Mouse (Mus musculus) c-Kit-positive CD71-negative TER-119-negative erythroid progenitor cells, embryonic 14.5 days (primary cell): ENCODE results near the gene Bloc1s3.

Experiments
- DNase-seq: peaks from one replicate; pipeline ENCODE4 v3.0.0-alpha.2; 2013; ENCODE audit warnings: low read depth

The Bloc1s3 gene

DNA sequence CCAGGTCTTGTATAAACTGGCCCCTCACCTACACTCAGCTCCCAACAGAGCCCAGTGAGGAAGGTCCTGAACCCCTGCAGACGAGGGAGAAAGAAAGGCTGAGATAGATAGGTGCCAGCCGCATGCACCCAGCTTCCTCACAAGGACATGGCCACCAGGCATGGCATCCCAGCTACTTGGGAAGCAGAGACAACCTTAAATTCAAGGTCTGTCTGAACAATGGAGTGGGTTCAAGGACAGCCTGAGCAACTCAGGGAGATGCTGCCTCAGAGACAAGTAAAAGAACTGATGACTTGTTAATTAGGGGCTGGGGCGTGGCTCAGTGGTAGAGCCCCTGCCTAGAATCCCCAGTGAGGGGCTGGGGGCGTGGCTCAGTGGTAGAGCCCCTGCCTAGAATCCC, 53.0 kb downstream of the Bloc1s3 start:
- no peak for DNase-seq
